Mouse (Mus musculus) liver, embryonic 14.5 days (tissue): ENCODE data around the gene Nthl1. TPM values are rescaled to one million over a fixed set of nuclear protein-coding genes. Genes with fewer than 3 reads are reported as not detected.

Experiments used
- ATAC-seq: fragments of 200-750 bp; cut with Nextera tagmentation; 2 replicates; pipeline ENCODE4 v1.8.0; 2017; ENCODE audit warnings: moderate number of reproducible peaks, mild to moderate bottlenecking, moderate library complexity; ENCODE audit not compliant: insufficient read depth
- DNase-seq, 3 experiments: peaks; one replicate each; pipeline ENCODE4 v3.0.0-alpha.2; 2012 to 2013; ENCODE audit warnings: low read depth in 3 of 3, low spot score in 3 of 3
- H3K27ac ChIP-seq: fragments of 300-500 bp; sonication (generic); 2 replicates; pipeline ENCODE4 v1.5.1; 2014; ENCODE audit warnings: moderate library complexity, mild to moderate bottlenecking, control low read depth, inconsistent platforms
- H3K27me3 ChIP-seq: fragments of 300-500 bp; sonication (generic); 2 replicates; pipeline ENCODE4 v1.6.1; 2014; ENCODE audit warnings: mild to moderate bottlenecking, low read length, moderate library complexity; ENCODE audit not compliant: control insufficient read depth, insufficient read depth
- H3K36me3 ChIP-seq: fragments of 300-500 bp; sonication (generic); replicated peaks from 2 replicates; pipeline ENCODE4 v1.6.1; 2014; ENCODE audit warnings: low read depth; ENCODE audit not compliant: control insufficient read depth, insufficient read depth
- H3K4me1 ChIP-seq, 2 experiments: fragments of 200-500 bp in 1 of 2; fragments of 300-500 bp in 1 of 2; sonication (generic) in 1 of 2; replicated peaks; 2 replicates each; pipeline ENCODE4 v1.6.1; 2012 to 2014; ENCODE audit warnings: antibody characterized with exemption in 1 of 2, inconsistent platforms in 1 of 2, low read length in 1 of 2; ENCODE audit not compliant: control insufficient read depth in 2 of 2, insufficient read depth in 2 of 2
- H3K4me2 ChIP-seq: fragments of 300-500 bp; sonication (generic); 2 replicates; pipeline ENCODE4 v1.6.1; 2014; ENCODE audit warnings: low read depth, mild to moderate bottlenecking, control low read depth, moderate library complexity
- H3K4me3 ChIP-seq, 2 experiments: fragments of 200-500 bp in 1 of 2; fragments of 300-500 bp in 1 of 2; sonication (generic) in 1 of 2; 2 replicates each; pipeline ENCODE4 v1.5.1; 2012 to 2014; ENCODE audit warnings: low read depth in 2 of 2, low read length in 2 of 2, mild to moderate bottlenecking in 2 of 2, control low read depth in 1 of 2, inconsistent platforms in 1 of 2, moderate library complexity in 1 of 2; ENCODE audit not compliant: insufficient read depth in 1 of 2
- H3K9ac ChIP-seq: fragments of 300-500 bp; sonication (generic); replicated peaks from 2 replicates; pipeline ENCODE4 v1.6.1; 2014; ENCODE audit warnings: mild to moderate bottlenecking, control low read depth, moderate library complexity
- H3K9me3 ChIP-seq: fragments of 300-500 bp; sonication (generic); 2 replicates; pipeline ENCODE4 v1.6.1; 2016; ENCODE audit warnings: low read length, mixed read lengths; ENCODE audit not compliant: control insufficient read depth
- CTCF ChIP-seq: IDR thresholded peaks from 2 replicates; pipeline ENCODE4 v1.5.1; 2016; ENCODE audit warnings: antibody characterized with exemption, low read depth, control low read depth
- EP300 ChIP-seq: IDR thresholded peaks from 2 replicates; pipeline ENCODE4 v1.6.1; 2016; ENCODE audit warnings: antibody characterized with exemption, low read depth
- WGBS: fragments of 180-500 bp; shearing (Covaris S2); extraction: QIAGEN DNeasy Blood & Tissue Kit; methylation state at CpG from one replicate; pipeline ENCODE4 v1.1.7; 2014; ENCODE audit not compliant: insufficient replicate concordance; 5-methylcytosine and 5-hydroxymethylcytosine counted together
- polyA plus RNA-seq, 2 experiments: library from polyadenylated mRNA; depleted of rRNA in 1 of 2; stranded (reverse) in 1 of 2; unstranded in 1 of 2; fragments of >200 nt; fragmentation: Nextera tagmentation in 1 of 2; extraction: Ambion mirVana in 1 of 2; gene quantifications; 2 replicates each; pipeline versions ENCODE4 v1.2.1 to v1.2.3; 2012 to 2014

Gene Nthl1
- polyA plus RNA-seq, 2 experiments, result 5.9 to 6.2 TPM

DNA sequence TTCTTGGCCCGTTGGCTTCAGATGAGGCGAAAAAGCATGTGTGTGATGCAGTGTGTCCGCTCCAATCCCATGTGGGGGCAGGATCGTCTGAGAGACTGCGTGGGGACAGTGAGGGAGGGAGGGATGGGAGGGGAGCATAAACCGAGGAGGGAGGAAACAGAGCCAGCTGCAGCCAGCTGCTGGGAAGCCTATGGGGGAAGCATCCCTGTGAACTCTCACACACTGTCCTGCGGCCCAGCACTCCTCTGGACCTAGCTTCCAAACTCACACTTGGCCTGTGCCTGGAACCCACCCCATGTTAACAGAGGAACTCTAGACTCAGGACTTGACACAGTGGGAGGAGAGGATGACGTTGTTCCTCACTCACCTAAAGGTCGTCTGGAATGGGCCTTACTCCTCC is 6.4 kb downstream of the Nthl1 start:
- H3K9me3 ChIP-seq, result no peaks in the 10 kb centered on the region
- no peak for TF ChIP-seq CTCF
- TF ChIP-seq EP300, result no peak
- no peak overlapping the region for H3K9ac ChIP-seq
- H3K27me3 ChIP-seq, result no peaks in the 10 kb centered on the region
- H3K4me2 ChIP-seq, result no peak overlapping the region
- no peaks in the 10 kb centered on the region for H3K36me3 ChIP-seq
- DNase-seq (no peak), ATAC-seq (no peak)
- WGBS, result 65% methylated on average over 9 of the region's 9 CpGs
- H3K4me1 ChIP-seq, result peaks cover 0 to 8% of the 10 kb centered on the region in 2 experiments; a peak in 1 of 4 replicates
- no peak overlapping the region for H3K4me3 ChIP-seq
- no peak overlapping the region for H3K27ac ChIP-seq

DNA sequence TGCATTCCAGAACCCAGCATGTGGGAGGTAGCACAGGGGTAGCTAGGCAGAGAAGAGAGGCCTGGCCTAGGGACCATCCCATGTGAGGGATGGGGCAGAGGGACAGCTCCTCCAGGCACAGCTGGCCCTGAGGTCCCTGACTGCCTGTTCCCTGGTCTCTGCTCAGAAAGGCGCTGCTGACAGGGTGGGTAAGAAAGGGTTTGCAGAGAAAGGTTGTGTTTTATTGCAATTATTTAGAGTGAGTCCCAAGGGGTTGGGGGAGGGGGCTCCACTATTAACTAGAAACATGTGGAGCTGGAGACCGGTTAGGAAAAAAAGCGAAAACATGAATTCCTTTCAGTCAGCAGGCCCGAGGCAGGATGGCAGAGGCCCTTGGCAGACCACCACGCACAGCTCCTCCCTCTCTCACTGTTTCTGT is 7.1 kb downstream of the Nthl1 start:
- TF ChIP-seq CTCF, result no peak
- DNase-seq (no peak), ATAC-seq (no peak)
- Histone ChIP-seq H3K9me3 (no peaks in the 10 kb centered on the region), H3K4me1 (peaks cover 0 to 10% of the 10 kb centered on the region in 2 experiments; a peak in 1 of 4 replicates), H3K27me3 (no peaks in the 10 kb centered on the region), H3K4me2 (no peak overlapping the region), H3K9ac (no peak overlapping the region), H3K4me3 (no peak overlapping the region), H3K36me3 (no peaks in the 10 kb centered on the region), H3K27ac (no peak overlapping the region)
- WGBS, result 77% methylated on average over 5 of the region's 5 CpGs

DNA sequence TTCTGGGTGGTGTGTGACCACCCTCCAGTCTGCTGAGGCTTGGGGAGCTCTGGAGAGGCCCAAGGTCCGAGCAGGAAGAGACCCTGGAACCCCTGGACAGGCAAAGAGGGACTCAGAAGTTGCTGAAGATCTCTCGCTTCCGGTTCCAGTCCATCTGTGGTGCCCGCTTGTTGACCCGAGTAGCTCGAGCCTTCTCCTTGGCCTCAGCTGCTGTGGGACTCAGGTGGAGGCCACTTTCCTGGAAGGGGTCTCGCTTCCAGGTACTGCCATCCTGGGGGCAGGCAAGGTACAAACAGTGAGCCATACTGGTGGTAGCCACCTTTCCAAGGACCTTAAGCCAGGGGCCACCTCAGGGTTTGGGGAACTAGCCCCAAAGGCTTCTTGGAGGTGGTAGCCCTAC is 7.6 kb downstream of the Nthl1 start:
- ATAC-seq (no peak), DNase-seq (no peak)
- H3K4me2 ChIP-seq, result no peak overlapping the region
- no peaks in the 10 kb centered on the region for H3K9me3 ChIP-seq
- TF ChIP-seq EP300 (no peak), CTCF (no peak)
- no peaks in the 10 kb centered on the region for H3K27me3 ChIP-seq
- no peak overlapping the region for H3K27ac ChIP-seq
- H3K4me1 ChIP-seq, result peaks cover 0 to 14% of the 10 kb centered on the region in 2 experiments; a peak in 3 of 4 replicates
- no peak overlapping the region for H3K4me3 ChIP-seq
- H3K36me3 ChIP-seq, result no peaks in the 10 kb centered on the region
- WGBS, result 73% methylated on average over 7 of the region's 7 CpGs
- H3K9ac ChIP-seq, result no peak overlapping the region

DNA sequence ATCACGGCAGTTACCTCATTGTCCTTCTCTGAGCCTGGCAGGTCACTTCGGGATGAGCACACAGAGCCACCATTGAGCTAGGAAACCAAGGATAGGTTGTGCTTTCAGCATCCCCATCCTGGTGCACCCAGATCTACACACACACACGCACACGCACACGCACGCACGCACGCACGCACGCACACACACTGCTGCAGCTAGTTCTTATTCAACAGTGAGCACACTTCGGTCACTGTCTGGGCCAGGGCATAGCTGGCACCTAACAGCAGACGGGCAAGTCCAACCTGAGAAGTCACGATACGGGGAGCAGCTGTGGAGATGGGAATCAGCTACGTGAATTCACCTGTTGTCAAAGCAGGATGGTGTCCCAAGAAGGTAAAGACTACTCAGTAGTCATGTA is 8.1 kb downstream of the Nthl1 start:
- Histone ChIP-seq H3K4me1 (peaks cover 0 to 18% of the 10 kb centered on the region in 2 experiments; a peak in 3 of 4 replicates), H3K36me3 (no peaks in the 10 kb centered on the region), H3K4me3 (no peak overlapping the region), H3K9me3 (no peaks in the 10 kb centered on the region), H3K4me2 (no peak overlapping the region), H3K27me3 (no peaks in the 10 kb centered on the region), H3K9ac (no peak overlapping the region), H3K27ac (no peak overlapping the region)
- WGBS, result 81% methylated on average over 15 of the region's 15 CpGs
- TF ChIP-seq EP300, result no peak
- no peak for TF ChIP-seq CTCF
- no peak for DNase-seq
- no peak for ATAC-seq

DNA sequence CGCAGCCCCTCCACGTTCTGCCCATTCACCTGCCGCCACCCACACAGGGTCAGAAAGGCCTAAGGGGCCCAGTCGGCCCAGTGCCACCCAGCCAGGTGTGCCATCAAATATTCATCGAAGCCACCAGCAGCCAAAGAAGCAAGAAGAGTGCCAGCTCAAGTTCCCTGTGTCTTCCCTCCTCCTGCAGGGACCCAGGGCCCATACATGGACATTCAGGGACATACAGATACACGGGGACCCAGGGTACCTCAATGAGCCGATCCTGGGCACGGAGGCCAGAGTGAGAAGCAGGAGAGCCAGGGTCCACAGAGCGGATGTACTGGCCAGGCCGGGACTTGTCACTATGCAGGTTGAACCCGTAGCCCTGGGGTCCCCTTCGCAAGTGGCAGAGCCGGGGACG is 9.5 kb downstream of the Nthl1 start:
- Histone ChIP-seq H3K27ac (no peak overlapping the region), H3K4me3 (no peak overlapping the region), H3K36me3 (no peaks in the 10 kb centered on the region), H3K27me3 (no peaks in the 10 kb centered on the region), H3K4me1 (peaks cover 0 to 15% of the 10 kb centered on the region in 2 experiments; a peak in 3 of 4 replicates), H3K4me2 (no peak overlapping the region), H3K9me3 (no peaks in the 10 kb centered on the region), H3K9ac (no peak overlapping the region)
- no peak for ATAC-seq
- WGBS, result 80% methylated on average over 14 of the region's 14 CpGs
- DNase-seq, result no peak
- TF ChIP-seq CTCF, result no peak
